Mouse (Mus musculus) gastrocnemius, adult 2 months (tissue): ENCODE results near the gene Srd5a2. TPM values are rescaled to one million over a fixed set of nuclear protein-coding genes. Genes with fewer than 3 reads are reported as not detected.
"Not testable (repeated sequence)": the region's sequence is repeated elsewhere in the genome, so short reads cannot be mapped to it uniquely, and the experiment has no call there.

Experiments
- DNase-seq: peaks from one replicate; pipeline ENCODE4 v3.0.0; 2022
- H3K27ac ChIP-seq: fragments of 200-600 bp; 2 replicates; pipeline ENCODE4 v1.8.1; 2022; ENCODE audit warnings: mild to moderate bottlenecking
- H3K4me3 ChIP-seq: fragments of 200-600 bp; 2 replicates; pipeline ENCODE4 v1.8.1; 2022; ENCODE audit warnings: mild to moderate bottlenecking, moderate library complexity
- CTCF ChIP-seq: fragments of 200-600 bp; IDR thresholded peaks from 2 replicates; pipeline ENCODE4 v1.8.1; 2022; ENCODE audit warnings: antibody characterized with exemption, mild to moderate bottlenecking, moderate library complexity
- intact Hi-C: fragments of 180-260 bp; cut with DNase I; formaldehyde crosslinking; loops from one replicate; pipeline ENCODE4 v1.15.1; 2025
- long read RNA-seq, 2 experiments: library from polyadenylated mRNA; stranded (forward); transcript quantifications; one replicate each; pipeline ENCODE4 v2.0.0; 2021
- total RNA-seq, 2 experiments: library from RNA; stranded (reverse); gene quantifications; 2 replicates each; pipeline ENCODE4 v1.2.3; 2021

Srd5a2 gene
- total RNA-seq = not detected
- long read RNA-seq, experiment 1 = 0 reads
- long read RNA-seq, experiment 2 = 0 reads

GRCm38 (mm10) chr17:74047210-74048082 is at the start of gene Srd5a2:
Gene Srd5a2 (minus strand): TSS chr17:74047916.
- intact Hi-C loops = no loop called here
- no peak for DNase-seq
- TF ChIP-seq CTCF = no peak
- Histone ChIP-seq H3K27ac (no peak within 1 kb of the TSS), H3K4me3 (peak within 1 kb of the TSS; percentile 44)

GRCm38 (mm10) chr17:74088886-74089678 is 41.4 kb upstream of the Srd5a2 start:
- no peak overlapping the region for H3K27ac ChIP-seq
- no peak for TF ChIP-seq CTCF
- DNase-seq = peak; percentile 24
- no peak overlapping the region for H3K4me3 ChIP-seq
- intact Hi-C loops = no loop called here

GRCm38 (mm10) chr17:74088016-74088415 is 40.3 kb upstream of the Srd5a2 start:
- no peak for TF ChIP-seq CTCF
- no peak overlapping the region for H3K27ac ChIP-seq
- no peak for DNase-seq
- intact Hi-C loops = no loop called here
- no peak overlapping the region for H3K4me3 ChIP-seq

- no peak for DNase-seq
- Histone ChIP-seq H3K27ac (no peak overlapping the region), H3K4me3 (no peak overlapping the region)
- no peak for TF ChIP-seq CTCF
- intact Hi-C loops = no loop called here
Observed at GRCm38 (mm10) chr17:74083370-74083769, 35.7 kb upstream of the Srd5a2 start.

- Histone ChIP-seq H3K4me3 (no peak overlapping the region), H3K27ac (no peak overlapping the region)
- intact Hi-C loops = no loop called here
- no peak for TF ChIP-seq CTCF
- no peak for DNase-seq
Observed at GRCm38 (mm10) chr17:74080076-74080615, 32.4 kb upstream of the Srd5a2 start.

GRCm38 (mm10) chr17:74078776-74079495 is 31.2 kb upstream of the Srd5a2 start:
- no peak overlapping the region for H3K4me3 ChIP-seq
- no peak overlapping the region for H3K27ac ChIP-seq
- TF ChIP-seq CTCF = no peak
- no peak for DNase-seq
- intact Hi-C loops = no loop called here

GRCm38 (mm10) chr17:74073067-74073466 is 25.4 kb upstream of the Srd5a2 start:
- H3K4me3 ChIP-seq, DNase-seq, H3K27ac ChIP-seq, intact Hi-C loops: not testable (repeated sequence)

- H3K27ac ChIP-seq, intact Hi-C loops, H3K4me3 ChIP-seq, DNase-seq: not testable (repeated sequence)
Observed at GRCm38 (mm10) chr17:74062763-74063162, 15.0 kb upstream of the Srd5a2 start.

- DNase-seq = no peak
- intact Hi-C loops = no loop called here
- H3K27ac ChIP-seq = no peak overlapping the region
- no peak for TF ChIP-seq CTCF
- peak overlapping the region; percentile 44; the same call in 1 of the 2 replicates for H3K4me3 ChIP-seq
Observed at GRCm38 (mm10) chr17:74048229-74048816, 607 bp upstream of the Srd5a2 start.

- no peak for DNase-seq
- no peak overlapping the region for H3K27ac ChIP-seq
- H3K4me3 ChIP-seq = no peak overlapping the region
- intact Hi-C loops = no loop called here
- no peak for TF ChIP-seq CTCF
Observed at GRCm38 (mm10) chr17:74043754-74044153, 4.0 kb downstream of the Srd5a2 start.

- DNase-seq = peak; percentile 81
- Histone ChIP-seq H3K27ac (no peak overlapping the region), H3K4me3 (no peak overlapping the region)
- TF ChIP-seq CTCF = no peak; the same call in 1 of the 2 replicates
- intact Hi-C loops = loop anchor here (5.0 to 10.0 kb wide), 2 partner anchors 174 to 277 kb away; partner anchors contain the start of gene Memo1
Observed at GRCm38 (mm10) chr17:74020526-74021203, 27.1 kb downstream of the Srd5a2 start.
